Mouse (Mus musculus) layer of hippocampus, postnatal 14 days (tissue): ENCODE results near the gene L1td1. TPM values are rescaled to one million over a fixed set of nuclear protein-coding genes. Genes with fewer than 3 reads are reported as not detected.
"Not testable (repeated sequence)": the region's sequence is repeated elsewhere in the genome, so short reads cannot be mapped to it uniquely, and the experiment has no call there.

Experiments used
- DNase-seq, 2 experiments: peaks; one replicate each; pipeline ENCODE4 v3.0.0; 2021 to 2022; ENCODE audit warnings: low spot score in 2 of 2, mixed read lengths in 1 of 2
- long read RNA-seq, 2 experiments: library from polyadenylated mRNA; stranded (forward); transcript quantifications; one replicate each; pipeline ENCODE4 v2.0.0; 2021
- total RNA-seq, 2 experiments: library from RNA; stranded (reverse); gene quantifications; 2 replicates each; pipeline ENCODE4 v1.2.3; 2021

Gene L1td1
- under 1 TPM in 1 of 2 experiments, not detected in 1; 0.36 TPM for total RNA-seq
- long read RNA-seq, experiment 1 = 0 reads
- long read RNA-seq, experiment 2 = 0 reads

DNA sequence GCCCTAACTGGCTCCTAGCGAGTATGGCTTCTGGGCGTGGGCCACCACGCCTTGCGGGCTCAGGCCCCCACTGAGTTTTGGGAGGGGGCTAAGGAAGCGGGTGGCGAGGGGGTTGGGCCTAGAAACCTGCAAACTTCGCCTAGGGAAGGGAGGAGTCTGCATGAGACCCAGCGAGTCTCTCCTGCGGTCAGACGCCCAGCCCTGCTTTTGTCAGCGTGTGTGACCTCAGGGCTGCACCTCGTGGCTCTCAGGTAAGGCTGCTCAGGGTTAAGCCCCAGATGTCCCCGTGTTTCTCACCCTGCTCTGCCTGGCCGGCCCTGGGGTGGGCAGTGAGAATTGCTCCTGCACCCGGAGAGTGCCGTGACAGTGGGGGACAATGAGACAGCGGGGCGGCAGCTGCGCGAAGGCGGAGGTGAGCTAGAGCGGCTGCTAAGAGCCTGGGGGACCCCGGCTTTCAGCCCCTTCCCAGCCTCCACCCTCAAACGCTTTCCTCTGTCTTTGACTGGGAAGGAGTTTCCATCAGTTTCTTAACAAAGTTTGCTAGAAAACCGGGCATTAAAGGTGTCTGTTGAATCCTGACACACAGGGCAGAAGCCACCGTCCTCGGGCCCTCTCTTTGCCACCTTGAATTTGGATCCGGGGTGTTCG, at the start of gene L1td1:
Gene L1td1, plus strand, starts transcription at position 145 of the 648 bp plus-strand sequence.
- DNase-seq = no peak

DNA sequence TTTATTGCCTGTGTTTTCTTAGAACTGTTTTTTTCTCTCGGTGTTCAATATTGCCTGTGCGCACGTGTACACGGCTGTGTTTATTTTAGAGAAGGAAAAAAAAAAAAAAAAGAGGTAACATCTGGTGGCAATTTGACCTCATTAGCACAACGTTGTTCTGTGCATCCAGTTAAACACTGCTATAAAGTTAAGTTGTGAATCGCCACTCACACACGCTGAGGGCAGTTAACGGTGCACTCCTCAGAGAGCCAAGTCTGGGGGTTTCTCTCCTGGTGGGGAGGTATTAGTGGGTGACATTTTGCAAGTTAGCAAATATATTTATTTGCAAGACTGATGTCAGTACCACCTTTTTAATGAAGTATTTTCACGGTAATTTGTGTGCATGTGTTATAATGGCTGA, 49.0 kb upstream of the L1td1 start:
- DNase-seq = no peak

DNA sequence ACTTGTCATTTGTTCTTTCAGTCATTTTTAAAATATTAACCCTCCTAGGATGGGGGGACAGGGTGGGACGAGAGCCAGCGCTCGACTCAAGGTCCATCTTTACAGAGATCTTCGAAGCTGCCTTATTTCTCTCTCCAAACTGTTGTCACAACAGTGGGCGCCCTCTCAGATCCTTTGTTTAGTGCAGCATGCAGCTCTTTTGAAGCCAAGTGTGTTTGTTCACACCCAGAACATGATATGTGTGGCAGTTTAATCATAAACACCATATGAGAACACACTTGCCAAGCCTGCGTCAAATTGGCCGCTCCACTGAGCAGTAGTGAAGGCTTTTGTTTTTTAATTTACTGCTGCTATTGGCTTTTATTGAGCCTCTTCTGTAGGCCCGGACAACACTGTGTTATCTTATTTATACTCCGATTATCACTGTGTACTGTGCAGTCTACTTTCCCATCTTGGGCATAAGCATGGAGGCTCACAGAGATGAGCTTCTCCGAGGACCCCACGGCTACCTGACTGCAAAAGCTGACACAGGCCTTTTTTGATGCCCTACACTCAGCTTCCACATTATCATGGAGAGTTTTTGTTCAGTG, 39.8 kb upstream of the L1td1 start:
- peak; percentile 10 to 33 for DNase-seq

GRCm38 (mm10) chr4:98688116-98688515, 38.4 kb upstream of the L1td1 start:
- no peak for DNase-seq

DNA sequence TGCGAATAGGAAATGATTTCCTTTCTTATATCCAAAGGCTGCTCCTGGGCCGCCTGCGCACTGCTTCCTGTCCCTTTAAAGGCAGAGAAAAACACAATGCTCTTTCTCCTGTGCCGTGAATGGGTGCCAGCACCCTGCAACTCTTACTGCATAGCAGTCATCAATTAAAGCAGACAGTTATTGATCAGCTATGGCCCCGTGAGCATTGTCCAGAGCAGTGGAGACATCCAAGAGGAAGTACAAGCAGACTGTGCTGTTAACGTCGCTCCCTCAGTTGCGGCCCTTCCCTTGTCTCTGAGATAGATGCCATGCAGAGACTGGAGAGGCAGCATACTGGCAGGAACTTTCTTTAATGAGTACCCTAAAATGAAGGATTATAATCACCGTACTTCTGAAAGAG, 38.0 kb upstream of the L1td1 start:
- no peak for DNase-seq

- DNase-seq = no peak
Measured at GRCm38 (mm10) chr4:98689988-98690387, 36.5 kb upstream of the L1td1 start.

DNA sequence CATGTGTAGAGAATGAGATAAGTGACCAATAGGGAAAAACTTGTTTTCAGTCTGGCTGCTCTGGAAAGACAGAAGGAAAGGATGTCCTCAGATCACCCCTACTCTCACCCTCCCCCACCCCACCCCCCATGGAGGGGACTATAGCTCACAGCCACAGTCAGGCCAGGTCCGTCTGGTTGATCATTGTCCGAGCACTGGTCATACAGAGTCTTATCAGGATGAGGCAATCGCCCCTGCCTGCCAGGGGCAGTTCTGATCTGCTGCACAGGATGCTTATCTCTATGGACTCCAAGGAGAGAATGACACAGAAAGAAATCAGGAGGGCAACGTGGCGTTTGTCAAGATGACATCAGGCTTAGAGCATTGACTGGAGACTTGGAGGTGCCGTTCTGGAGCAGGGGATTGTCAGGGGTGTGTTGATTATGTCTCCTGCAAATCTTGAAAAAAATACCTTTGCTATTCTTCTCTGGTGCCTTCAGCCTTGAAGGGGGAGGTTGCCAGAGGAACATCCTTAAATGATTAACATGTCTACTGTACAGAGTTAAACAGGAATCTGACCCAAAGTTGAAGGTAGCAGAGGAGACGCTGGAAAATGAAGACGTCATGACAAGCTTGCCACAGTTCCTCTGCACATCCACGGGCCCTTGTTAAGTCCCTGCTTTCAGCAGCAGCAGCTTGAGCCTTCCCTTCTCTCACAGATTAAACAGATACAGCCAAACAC, 32.9 kb upstream of the L1td1 start:
- no peak for DNase-seq

DNA sequence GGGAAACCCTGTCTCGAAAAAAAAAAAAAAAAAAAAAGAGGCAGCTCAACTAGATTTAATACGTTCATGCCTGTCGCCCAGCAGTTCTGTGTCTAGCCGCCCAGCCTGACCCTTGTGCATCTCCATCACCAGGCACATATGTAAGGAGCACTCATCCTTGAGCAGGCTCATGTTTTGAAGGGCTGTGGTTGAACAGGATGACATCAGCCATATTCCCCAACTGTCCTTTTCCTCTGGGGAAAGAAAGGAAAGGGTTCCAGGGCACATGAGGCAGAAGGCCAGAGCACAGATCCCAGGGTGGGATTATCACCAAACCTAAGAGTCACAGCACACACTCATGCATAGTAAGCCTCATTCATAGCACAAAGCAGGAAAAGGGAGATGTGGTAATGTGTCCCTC, 28.6 kb upstream of the L1td1 start:
- DNase-seq = no peak

DNA sequence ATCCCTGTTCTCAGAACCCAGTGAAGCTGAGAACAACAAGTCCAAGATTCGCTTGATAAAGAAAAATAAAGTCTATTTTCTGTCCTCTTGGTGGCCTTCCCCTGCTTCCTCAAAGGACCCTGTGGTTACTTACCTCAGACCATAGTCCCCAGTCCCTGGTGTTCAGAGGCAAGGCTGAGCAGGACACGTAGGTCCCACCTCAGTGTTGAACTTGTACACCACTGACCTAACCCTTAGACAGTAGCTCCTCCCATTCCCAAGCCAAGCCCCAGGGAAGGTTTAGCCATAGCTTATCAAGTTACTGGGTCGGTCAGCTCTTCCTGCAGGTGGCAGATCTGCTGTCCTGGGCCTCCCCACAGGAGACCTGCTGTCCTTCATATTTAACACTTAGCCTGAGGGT, 27.6 kb upstream of the L1td1 start:
- no peak for DNase-seq

- no peak for DNase-seq
Measured at GRCm38 (mm10) chr4:98700156-98700555, 26.4 kb upstream of the L1td1 start.

- peak; percentile 76 for DNase-seq
Measured at GRCm38 (mm10) chr4:98702201-98702894, 24.2 kb upstream of the L1td1 start.

DNA sequence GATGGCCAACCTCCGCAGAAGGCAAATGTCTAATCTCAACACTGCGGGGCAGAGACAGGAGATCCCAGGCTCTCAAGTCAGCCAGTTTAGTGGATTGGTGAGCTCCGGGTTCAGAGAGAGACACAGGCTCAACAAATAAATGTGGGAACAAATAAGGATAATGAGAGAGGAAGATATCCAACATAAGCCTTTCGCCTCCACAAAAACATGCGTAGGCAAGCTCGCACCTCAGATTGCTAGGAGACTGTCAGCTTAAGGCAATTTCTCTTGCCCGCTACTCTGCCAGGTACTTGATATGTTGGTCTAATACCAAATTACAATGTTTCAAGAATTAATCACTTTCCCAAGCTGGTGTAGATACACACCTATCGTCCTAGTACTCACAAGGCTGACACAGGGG, 15.6 kb upstream of the L1td1 start:
- DNase-seq = no peak

DNA sequence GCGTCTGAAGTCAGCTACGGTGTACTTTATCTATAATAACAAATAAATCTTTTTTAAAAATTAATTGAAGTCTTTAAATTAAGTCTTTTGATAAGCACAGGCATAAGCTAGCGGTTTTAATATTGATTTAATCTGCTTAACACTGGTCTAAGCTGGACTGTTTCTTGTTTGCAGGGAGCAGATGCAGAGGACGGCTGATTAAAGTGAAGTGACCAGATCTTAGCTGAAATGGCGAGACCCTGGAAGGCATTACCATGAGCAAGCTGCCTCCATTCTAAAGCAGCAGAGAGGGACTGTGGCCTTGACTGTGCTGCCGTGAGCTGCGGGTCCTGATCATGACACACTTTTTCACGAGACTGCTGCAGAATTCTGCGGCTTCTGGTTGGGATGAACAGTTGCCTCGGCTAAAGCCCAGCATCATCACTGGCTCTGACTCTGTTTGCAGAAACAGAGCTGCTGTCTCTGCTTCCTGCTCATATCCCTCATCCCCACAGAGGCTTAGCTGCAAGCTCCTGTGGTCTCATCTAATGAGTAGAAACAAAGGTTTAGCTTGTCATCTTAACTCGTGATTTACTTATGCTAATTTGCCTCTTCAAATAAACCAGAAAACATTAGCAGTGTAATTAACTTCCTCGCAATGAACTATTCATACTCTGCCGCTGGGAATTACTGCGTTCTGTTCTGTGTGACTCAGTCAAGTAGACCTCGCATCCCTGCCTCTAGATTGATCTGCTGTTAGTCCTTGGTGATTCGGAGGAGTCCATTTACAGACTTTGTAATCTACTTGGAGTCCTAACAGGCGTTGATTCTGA, 8.6 kb upstream of the L1td1 start:
- DNase-seq = no peak

GRCm38 (mm10) chr4:98718547-98718917, 8.0 kb upstream of the L1td1 start:
- no peak for DNase-seq

DNA sequence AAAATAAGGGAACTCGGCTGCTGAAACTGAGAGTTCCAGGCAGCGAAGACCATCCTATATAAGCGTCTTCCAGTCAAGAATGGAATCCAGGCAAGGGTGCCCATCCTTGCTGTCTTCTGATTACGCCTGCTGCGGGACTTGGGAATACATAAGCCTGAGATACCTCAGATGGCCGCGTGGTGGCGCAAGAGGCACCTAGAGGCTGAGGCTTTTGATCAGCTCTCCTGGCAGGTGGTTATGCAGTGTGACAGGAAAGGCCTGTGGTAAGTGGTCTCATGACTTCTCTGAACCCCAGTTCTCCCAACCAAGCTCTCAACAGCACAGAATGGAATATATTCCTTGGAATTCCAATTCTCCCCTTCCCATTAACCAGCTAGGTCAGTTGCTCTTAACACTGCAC, 4.1 kb upstream of the L1td1 start:
- DNase-seq = peak; percentile 32 to 54

DNA sequence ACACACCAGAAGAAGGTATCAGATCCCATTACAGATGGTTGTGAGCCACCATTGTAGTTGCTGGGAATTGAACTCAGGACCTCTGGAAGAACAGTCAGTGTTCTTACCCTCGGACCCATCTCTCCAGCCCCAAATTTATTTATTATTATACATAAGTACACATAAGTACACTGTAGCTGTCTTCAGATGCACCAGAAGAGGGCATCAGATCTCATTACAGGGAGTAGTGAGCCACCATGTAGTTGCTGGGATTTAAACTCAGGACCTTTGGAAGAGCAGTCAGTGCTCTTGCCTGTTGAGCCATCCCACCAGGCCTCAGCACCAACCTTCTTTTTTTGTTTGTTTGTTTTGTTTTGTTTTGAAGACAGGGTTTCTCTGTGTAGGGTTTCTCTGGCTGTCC, 1.9 kb upstream of the L1td1 start:
- DNase-seq = not testable (repeated sequence)

GRCm38 (mm10) chr4:98725439-98725838, 1.1 kb upstream of the L1td1 start:
- no peak for DNase-seq

- DNase-seq = no peak
Measured at GRCm38 (mm10) chr4:98727295-98727958, 893 bp downstream of the L1td1 start.

GRCm38 (mm10) chr4:98727959-98728347, 1.4 kb downstream of the L1td1 start:
- DNase-seq = no peak

- DNase-seq = no peak
Measured at GRCm38 (mm10) chr4:98728716-98729115, 2.2 kb downstream of the L1td1 start.

DNA sequence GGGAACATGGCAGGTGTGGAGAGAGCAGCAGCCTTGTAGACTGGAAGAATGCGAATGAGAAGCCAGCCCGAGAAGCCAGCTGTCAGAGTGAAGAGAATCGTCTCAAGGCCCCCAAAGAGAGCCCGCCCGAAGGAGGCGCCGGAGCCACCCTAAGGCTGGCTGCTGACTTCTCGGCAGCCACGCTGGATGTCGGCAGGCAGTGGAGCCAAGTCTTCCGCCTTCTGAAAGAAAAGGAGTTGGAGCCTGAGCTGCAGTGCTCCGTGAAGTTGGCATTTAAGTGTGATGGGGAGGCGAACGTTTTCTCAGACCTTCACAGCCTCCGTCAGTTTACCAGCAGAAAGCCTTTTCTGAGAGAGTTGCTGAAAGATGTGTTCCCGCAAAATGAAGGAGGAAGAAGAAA, 7.1 kb downstream of the L1td1 start:
- no peak for DNase-seq
